Mouse (Mus musculus): ENCODE results near the gene Zfp683.

Zfp683 gene

GRCm38 (mm10) chr4:134053538-134053937 lies at the start of gene Zfp683:
Zfp683 (plus strand) TSS chr4:134053838.
- in situ Hi-C loops (cut with MboI) = no loop called here

- in situ Hi-C loops (cut with MboI) = no loop called here
Observed at GRCm38 (mm10) chr4:134005581-134006358, 47.9 kb upstream of the Zfp683 start.

DNA sequence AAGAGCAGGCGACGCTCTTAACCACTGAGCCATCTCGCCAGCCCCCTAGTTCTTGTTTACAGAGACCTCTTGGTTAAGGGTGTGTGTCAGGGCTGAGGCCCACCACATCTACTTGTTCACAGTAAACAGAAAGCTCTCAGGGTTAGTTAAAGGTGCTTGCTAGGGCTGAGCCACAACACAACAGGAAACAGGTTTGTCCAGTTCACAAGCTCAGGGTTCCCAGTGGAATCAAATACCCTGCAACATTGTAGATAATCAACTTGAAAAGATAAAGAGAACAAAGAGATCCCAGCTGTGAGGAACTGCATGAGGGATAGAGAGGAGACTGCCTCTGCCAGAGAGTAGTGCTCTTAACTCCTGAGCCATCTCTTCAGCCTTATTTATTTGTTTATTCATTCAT lies 46.8 kb upstream of the Zfp683 start:
- in situ Hi-C loops (cut with MboI) = no loop called here

- in situ Hi-C loops (cut with MboI) = no loop called here
Observed at GRCm38 (mm10) chr4:134009709-134010108, 43.9 kb upstream of the Zfp683 start.

GRCm38 (mm10) chr4:134011450-134012414 lies 41.9 kb upstream of the Zfp683 start:
- in situ Hi-C loops (cut with MboI) = no loop called here

- in situ Hi-C loops (cut with MboI) = no loop called here
Observed at GRCm38 (mm10) chr4:134012858-134013528, 40.6 kb upstream of the Zfp683 start.

DNA sequence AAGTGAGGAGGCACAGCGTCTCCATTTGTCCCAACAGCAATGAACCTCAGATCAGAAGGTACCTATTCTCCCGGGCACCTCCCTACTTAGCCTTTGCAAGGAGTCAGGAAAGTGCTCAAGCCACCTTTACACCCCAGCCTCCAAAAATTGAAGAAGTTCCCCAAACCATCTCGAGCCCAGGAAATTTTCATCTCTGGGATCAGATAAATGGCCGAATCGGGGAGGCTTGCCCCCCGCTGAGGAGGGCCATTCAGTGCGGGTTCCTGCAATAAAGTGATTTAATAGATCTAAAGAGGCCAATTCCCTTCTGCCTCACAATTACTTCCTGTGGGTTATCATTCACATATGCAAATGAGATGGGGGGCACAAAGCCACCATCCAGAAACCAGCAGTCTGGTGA lies 37.4 kb upstream of the Zfp683 start:
- in situ Hi-C loops (cut with MboI) = no loop called here

DNA sequence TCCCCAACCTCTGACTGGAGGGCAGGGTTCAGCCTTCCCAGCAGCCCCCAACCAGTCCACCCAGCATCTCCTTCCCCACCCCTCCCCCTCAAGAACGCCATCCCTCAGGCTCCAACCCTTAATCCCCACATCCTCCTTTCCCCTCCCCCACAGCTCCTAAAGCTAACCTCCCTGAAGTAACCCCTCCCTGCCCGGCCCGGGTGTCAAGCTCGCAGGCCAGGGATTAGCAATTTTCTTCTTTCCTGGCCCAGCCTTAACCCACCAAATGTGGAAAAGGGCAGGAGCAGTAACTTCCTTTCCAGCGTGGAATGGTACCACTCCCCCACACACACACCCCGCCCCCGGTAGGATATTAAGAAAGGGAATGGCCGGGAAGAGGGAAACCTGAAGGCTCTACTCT lies 36.9 kb upstream of the Zfp683 start:
- in situ Hi-C loops (cut with MboI) = no loop called here

DNA sequence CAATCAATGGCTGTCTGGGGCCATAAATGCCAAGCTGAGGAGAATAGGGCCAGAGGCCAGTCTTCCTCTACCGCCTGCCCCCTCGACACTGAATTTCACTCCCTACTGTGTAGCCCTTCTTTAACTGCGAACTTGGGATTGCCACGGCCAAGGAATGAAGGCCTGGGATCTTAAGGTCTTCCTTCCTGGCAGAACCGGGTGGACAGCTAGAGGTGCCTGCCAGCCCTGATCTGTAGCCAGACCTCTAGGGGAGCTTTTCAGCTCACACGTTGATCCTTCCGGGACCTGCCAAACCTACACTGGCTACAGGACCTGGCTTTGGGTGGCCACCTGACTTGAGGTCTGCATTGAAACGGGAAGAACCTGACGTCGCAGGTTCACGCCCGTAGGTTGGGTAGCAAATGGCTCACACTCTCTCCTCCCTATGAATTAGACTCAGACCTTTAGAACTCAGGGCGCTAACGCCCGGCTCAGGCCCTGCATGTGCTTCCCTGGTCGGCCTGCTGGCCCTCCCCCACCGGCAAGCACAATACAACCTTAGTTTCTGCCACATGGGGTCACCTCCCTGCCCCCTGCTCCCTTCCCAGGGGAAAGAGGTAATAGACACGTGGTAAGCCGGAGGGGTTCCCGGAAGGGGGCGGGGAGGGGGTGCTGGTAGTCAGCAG lies 36.3 kb upstream of the Zfp683 start:
- in situ Hi-C loops (cut with MboI) = no loop called here

DNA sequence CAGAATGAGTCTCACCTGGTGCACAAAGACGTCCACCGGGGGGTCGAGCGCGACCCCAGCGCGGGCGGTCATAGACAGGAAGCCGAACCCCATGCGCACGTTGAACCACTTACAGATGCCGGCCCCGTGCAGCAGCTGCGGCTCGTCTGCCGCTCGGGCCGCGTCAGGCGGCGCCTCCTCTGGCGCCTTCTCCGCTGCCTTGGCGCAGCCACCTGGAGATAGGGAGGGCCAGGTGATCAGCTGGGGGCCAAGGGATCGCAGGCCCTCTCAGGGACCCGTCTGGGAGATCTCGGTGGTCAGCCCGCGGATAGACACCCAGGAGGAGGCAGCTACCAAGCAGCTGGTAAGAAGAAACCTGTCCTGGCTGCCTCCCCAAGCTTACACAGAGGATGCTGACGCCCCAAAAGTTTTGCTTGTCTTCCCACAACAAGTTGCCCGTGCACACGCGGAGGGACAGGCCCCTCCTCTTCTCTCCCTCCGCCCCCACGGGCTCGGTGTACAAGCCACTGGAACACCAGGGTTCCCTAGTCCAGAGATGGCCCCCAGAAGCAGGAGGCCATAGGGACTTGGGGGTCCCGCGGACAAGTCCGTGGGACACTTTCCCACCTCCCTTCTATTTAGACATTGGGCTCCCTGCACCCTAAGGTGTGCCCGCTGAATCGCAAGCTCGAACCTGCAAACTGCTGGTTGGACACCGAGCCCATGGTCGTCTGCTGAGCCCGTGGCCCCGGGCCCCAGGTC lies 35.4 kb upstream of the Zfp683 start:
- in situ Hi-C loops (cut with MboI) = no loop called here

DNA sequence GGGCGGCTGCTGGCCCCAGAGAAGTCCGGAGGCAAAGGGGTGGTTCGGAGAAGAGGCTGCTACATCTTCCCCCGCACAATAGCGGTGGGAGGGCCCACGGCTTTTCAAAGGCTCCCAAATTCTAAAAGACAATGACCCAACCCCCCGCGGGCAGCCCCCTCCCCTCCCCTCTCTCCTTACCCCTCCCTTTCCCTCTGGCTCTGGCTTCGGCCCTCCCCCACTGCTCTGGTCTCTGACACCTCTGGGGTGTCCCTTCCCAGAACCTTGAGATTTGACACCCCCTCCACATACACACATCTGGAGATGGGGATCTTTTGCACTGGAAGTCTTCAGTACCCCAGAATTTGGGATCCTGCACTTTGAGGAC lies 34.9 kb upstream of the Zfp683 start, which contains the start of gene Lin28a:
Gene Lin28a (minus strand): TSS at position 63 of the 367 bp plus-strand sequence.
- in situ Hi-C loops (cut with MboI) = no loop called here

DNA sequence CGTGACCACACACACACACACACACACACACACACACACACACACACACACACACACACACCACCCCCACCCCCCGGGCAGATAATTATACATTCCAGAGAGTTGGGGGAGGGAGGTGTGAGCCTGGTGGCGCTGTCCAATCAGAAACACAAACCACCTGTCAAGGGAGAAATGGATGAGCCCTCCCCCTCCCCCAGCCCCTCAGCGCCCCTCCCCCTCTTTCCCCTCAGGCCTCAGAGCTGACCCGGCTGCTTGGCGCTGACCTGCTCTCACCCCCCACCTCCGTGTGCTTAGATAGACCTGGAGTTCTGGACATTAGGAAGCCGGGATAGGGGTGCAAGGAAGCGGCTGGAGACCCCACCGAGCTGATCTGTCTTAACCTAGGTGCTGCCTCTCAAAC lies 34.4 kb upstream of the Zfp683 start:
- in situ Hi-C loops (cut with MboI) = no loop called here

DNA sequence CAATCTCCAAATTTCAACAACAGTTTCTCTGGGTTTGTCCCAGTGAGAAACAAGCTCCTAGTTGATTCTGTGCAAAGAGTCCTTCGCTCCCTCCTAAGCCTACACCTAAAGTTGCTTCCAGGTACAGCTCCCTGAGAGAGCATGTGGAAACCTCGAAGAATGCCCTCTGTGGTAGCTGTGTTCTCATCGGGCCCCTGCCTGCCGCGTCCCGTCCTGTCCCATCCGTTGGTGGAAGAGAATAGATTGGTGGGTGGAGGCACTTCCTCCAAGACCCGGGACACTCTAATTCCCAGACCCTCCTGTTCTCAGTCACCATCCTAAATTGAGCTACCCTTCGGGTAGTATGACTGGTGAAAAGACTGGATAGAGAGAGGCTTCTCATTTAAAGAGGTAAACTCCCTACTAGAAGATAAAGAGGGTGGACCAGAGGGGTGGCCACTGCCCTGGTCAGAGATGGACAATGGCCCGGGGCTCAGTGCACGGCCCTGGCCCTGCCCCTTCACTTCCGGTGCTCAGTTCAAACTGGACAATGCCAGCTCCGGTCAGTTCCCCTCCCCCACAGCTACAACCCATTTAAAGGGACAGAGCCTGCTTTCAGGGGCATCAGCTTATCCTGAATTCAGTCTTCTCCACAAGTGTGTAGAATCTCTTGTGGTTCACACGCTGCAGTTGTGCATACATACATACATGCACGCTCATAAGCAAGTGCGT lies 33.8 kb upstream of the Zfp683 start:
- in situ Hi-C loops (cut with MboI) = no loop called here

DNA sequence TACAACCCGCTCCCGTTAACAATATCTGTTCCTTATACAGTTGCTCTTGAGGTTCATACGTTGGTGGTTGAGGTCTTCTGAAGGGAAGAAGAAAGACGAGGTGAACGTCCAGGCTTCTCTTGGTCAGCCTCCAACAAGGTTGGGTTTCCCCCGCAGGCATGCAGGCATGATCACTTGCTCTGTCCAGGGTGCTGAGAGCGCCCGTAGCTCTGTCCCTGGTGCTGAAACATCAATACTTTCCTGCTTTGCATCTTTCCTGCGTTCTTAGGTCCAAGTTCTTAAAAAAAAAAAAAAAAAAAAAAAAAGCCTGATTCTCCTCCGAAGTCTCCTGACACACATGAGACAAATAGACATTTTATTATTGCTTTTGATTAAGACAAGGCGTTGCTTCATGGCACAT lies 33.0 kb upstream of the Zfp683 start:
- in situ Hi-C loops (cut with MboI) = no loop called here

DNA sequence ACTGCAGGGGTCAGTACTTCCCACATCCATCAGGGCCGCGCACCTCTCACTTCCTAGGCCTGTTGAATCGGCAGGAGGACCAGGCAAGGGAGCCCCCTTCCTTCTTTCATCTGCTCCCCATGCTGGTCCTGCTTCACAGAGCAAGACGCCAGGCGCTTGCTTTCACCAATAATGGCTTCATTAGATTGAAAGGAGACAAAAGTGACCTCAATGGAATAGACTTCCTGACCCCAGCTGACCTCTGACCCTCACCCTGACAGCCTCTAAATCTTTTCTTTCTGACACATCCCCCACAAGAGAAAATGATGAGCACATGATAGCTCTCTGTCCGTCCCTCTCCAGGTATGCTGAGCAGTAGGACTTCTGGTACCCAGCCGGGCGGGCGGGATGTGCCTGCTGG lies 27.8 kb upstream of the Zfp683 start:
- in situ Hi-C loops (cut with MboI) = no loop called here

- in situ Hi-C loops (cut with MboI) = loop anchor here (5.0 kb wide), 2 partner anchors 56 to 96 kb away; no protein-coding TSS in a partner anchor
Observed at GRCm38 (mm10) chr4:134035953-134036352, 17.7 kb upstream of the Zfp683 start.

GRCm38 (mm10) chr4:134041317-134042123 lies 12.1 kb upstream of the Zfp683 start:
- in situ Hi-C loops (cut with MboI) = no loop called here

DNA sequence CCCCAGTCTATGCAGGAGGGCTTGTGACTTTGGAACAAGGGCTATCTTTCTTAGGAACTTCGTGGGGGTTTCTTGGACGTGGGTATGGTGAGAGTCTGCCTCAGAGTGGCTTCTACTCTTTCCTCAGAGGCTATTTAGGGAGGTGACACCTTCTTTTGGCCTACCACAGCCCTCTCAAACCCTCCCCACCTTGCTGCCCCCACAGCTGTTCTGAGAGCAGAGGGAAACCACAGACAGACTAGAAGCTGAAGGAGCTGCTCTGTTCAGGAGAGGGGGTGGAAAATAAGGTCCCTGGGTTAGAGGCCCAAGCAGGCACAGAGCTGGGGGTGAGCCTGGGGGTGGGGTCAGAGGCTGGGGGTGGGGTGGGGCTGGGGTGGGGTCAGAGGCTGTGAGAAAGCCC lies 10.6 kb upstream of the Zfp683 start:
- in situ Hi-C loops (cut with MboI) = no loop called here

DNA sequence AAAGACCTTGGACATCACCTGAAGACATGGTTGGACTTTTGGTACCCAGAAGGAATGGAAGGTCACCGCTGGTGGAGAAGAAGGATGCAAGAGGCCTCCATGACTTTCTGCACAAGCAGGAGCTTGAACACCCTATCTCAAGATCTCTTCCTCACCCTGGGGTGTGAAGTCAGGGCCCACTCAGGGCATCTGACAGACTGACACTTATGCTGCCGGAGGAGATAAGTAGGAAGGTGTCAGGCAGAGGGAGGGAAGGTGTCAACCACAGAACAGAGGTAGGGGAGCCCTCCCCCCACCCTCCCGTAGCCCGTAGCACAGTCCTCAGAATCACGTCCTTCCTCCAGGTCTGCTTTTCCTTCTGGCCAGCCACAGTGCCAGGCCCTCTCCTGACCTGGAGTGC lies 6.0 kb upstream of the Zfp683 start:
- in situ Hi-C loops (cut with MboI) = no loop called here

All from mature B cell (primary cell).